ENCODE assay signal across 25 mouse cellular contexts in the genomic region with DNA sequence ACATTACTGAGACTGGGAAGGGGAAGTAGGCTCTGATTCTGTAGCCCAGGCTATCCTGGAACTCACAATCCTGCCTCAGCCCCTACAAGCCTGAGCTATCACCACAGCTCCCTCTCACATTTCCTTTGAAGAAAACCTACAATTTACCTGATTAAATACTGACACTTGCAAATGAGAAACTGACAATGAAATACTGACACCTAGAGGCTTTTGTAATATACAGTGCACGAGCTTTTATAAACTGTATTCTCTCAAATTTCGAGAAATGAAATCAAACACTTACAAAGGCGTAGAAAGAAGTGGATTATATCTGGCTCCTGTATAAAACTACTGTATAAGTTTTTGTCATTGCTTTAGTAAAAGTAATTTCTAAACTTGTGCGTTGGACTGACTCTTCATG. TPM values are rescaled to one million over a fixed set of nuclear protein-coding genes. Genes with fewer than 3 reads are reported as not detected.
DNase-seq lines count a peak whose midpoint lies in the region; ATAC-seq and TF ChIP-seq lines count a peak whose summit lies in the region.
"Had no signal": no experiment of that assay in that cellular context is flagged by ENCODE, and none has a peak within 500 bp of the region (broad histone marks: within the 10 kb centered on the region; RNA-seq: fewer than 3 reads in every experiment).

No protein-coding gene starts in this region.

- no peaks in the 10 kb centered on the region for H3K79me2 ChIP-seq in MEL (ENCODE audit: control insufficient read depth, insufficient read depth, low read length, poor library complexity)

- no peaks in the 10 kb centered on the region for H3K27me3 ChIP-seq in hindbrain, postnatal 0 days (ENCODE audit: insufficient read depth, low read length)
- no peaks in the 10 kb centered on the region for H3K27me3 ChIP-seq in hindbrain, embryonic 10.5 days (ENCODE audit: insufficient read depth, poor library complexity, severe bottlenecking)
- no peaks in the 10 kb centered on the region for H3K27me3 ChIP-seq in MEL (ENCODE audit: control insufficient read depth in 1 of 2, insufficient read depth in 2 of 2, low read length in 2 of 2)
- H3K27me3 ChIP-seq: embryonic facial prominence, embryonic 12.5 days; limb, embryonic 13.5 days; liver, embryonic 13.5 days; midbrain, embryonic 12.5 days; neural tube, embryonic 12.5 days had no signal

- TF ChIP-seq POLR2A in MEL (IDR thresholded peaks at IDR 0.05; ENCODE audit: control insufficient read depth in 1 of 2, insufficient read depth in 1 of 2, low read depth in 1 of 2, low read length in 2 of 2, poor library complexity in 1 of 2) = no peak

- no peaks in the 10 kb centered on the region for H3K4me1 ChIP-seq in hindbrain, postnatal 0 days (ENCODE audit: insufficient read depth, low read length)
- no peaks in the 10 kb centered on the region for H3K4me1 ChIP-seq in hindbrain, embryonic 10.5 days (replicated peaks)
- no peaks in the 10 kb centered on the region; a peak in 1 of 4 replicates for H3K4me1 ChIP-seq in MEL (ENCODE audit: control insufficient read depth in 1 of 2, insufficient read depth in 2 of 2, low read length in 2 of 2)
- H3K4me1 ChIP-seq: embryonic facial prominence, embryonic 12.5 days; limb, embryonic 13.5 days; liver, embryonic 13.5 days; midbrain, embryonic 12.5 days; neural tube, embryonic 12.5 days had no signal

- peak; percentile 4 for TF ChIP-seq RAD21 in MEL (IDR thresholded peaks at IDR 0.05; ENCODE audit: low read depth, low read length)

- no peaks in the 10 kb centered on the region for H3K9me3 ChIP-seq in hindbrain, postnatal 0 days (ENCODE audit: low read length)
- H3K9me3 ChIP-seq in hindbrain, embryonic 10.5 days = no peaks in the 10 kb centered on the region
- H3K9me3 ChIP-seq in MEL (replicated peaks; ENCODE audit: insufficient read depth, low read length) = no peaks in the 10 kb centered on the region
- H3K9me3 ChIP-seq: embryonic facial prominence, embryonic 12.5 days; limb, embryonic 13.5 days; liver, embryonic 13.5 days; midbrain, embryonic 12.5 days; neural tube, embryonic 12.5 days had no signal

- no peak overlapping the region for H3K9ac ChIP-seq in hindbrain, postnatal 0 days (replicated peaks; ENCODE audit: low read length)
- H3K9ac ChIP-seq in MEL (ENCODE audit: control insufficient read depth, low read depth, low read length, poor library complexity, severe bottlenecking) = no peak overlapping the region
- H3K9ac ChIP-seq: embryonic facial prominence, embryonic 12.5 days; hindbrain, embryonic 14.5 days; limb, embryonic 13.5 days; liver, embryonic 13.5 days; midbrain, embryonic 12.5 days; neural tube, embryonic 12.5 days had no signal

- no peak for TF ChIP-seq EP300 in MEL (IDR thresholded peaks at IDR 0.05; ENCODE audit: low read depth in 1 of 2, low read length in 2 of 2)

- whole genome bisulfite sequencing in hindbrain, postnatal 0 days = 84% methylated on average over 4 of the region's 4 CpGs
- WGBS in hindbrain, embryonic 10.5 days = 93% methylated on average over 4 of the region's 4 CpGs

- peaks cover 36% of the 10 kb centered on the region for H3K36me3 ChIP-seq in hindbrain, postnatal 0 days (ENCODE audit: insufficient read depth, low read length)
- H3K36me3 ChIP-seq in hindbrain, embryonic 10.5 days = peaks cover 54% of the 10 kb centered on the region
- peaks cover 0 to 15% of the 10 kb centered on the region in 2 experiments; a peak in 3 of 4 replicates for H3K36me3 ChIP-seq in MEL (ENCODE audit: control insufficient read depth in 1 of 2, insufficient read depth in 2 of 2, low read length in 2 of 2)

- no peak overlapping the region for H3K27ac ChIP-seq in hindbrain, postnatal 0 days
- no peak overlapping the region for H3K27ac ChIP-seq in hindbrain, embryonic 10.5 days
- no peak overlapping the region for H3K27ac ChIP-seq in MEL (ENCODE audit: control insufficient read depth, low read depth, low read length)
- H3K27ac ChIP-seq: embryonic facial prominence, embryonic 12.5 days; hindbrain, embryonic 14.5 days; limb, embryonic 13.5 days; liver, embryonic 13.5 days; midbrain, embryonic 12.5 days; neural tube, embryonic 12.5 days had no signal

- ATAC-seq in frontal cortex, adult (ENCODE audit: low TSS enrichment) = 0 out of 2 replicates have a peak, but pooled peaks have one; percentile 17
- ATAC-seq in hindbrain, postnatal 0 days = no peak

- no peak for DNase-seq in frontal cortex, postnatal 10 days (ENCODE audit: low spot score in 2 of 2)
- no peak for DNase-seq in hindbrain, postnatal 0 days (ENCODE audit: low spot score)
- no peak for DNase-seq in hindbrain, embryonic 10.5 days (ENCODE audit: low spot score)
- peak; percentile 15 for DNase-seq in 3T3-L1 (ENCODE audit: low read depth, low spot score)
- no peak for DNase-seq in MEL (ENCODE audit: low read depth, low spot score)
- no peak for DNase-seq in right cerebral cortex, postnatal 10 days (ENCODE audit: low spot score in 2 of 2)
- no peak for DNase-seq in cerebellum, adult 9-10 months
- DNase-seq: adrenal gland, postnatal 36 days; cerebellum, adult 11 months; gastrocnemius, postnatal 36 days; heart, postnatal 14 days; kidney, adult 2 months; kidney, postnatal 10 days; layer of hippocampus, postnatal 36 days; liver, embryonic 13.5 days; lung, adult 2 months; lung, postnatal 14 days; retina, postnatal 1 day had no signal

- peak; percentile 25; the same call in 1 of the 2 replicates for TF ChIP-seq CTCF in hindbrain, postnatal 0 days (IDR thresholded peaks at IDR 0.05; ENCODE audit: low read depth)
- peak in 1 of 3 experiments; percentile 15; a peak in 1 of 6 replicates for TF ChIP-seq CTCF in MEL (IDR thresholded peaks at IDR 0.05 in 2 of 3, conservative IDR thresholded peaks at IDR 0.05 in 1 of 3; ENCODE audit: control insufficient read depth in 1 of 3, insufficient read depth in 1 of 3, low read depth in 2 of 3, low read length in 3 of 3, poor library complexity in 1 of 3, severe bottlenecking in 1 of 3)

- no peak overlapping the region for H3K4me3 ChIP-seq in hindbrain, postnatal 0 days (ENCODE audit: low read length)
- H3K4me3 ChIP-seq in hindbrain, embryonic 10.5 days = no peak overlapping the region
- H3K4me3 ChIP-seq in MEL (ENCODE audit: control insufficient read depth in 1 of 2, insufficient read depth in 1 of 2, low read depth in 2 of 2, low read length in 2 of 2) = no peak overlapping the region
- H3K4me3 ChIP-seq: embryonic facial prominence, embryonic 12.5 days; limb, embryonic 13.5 days; liver, embryonic 13.5 days; midbrain, embryonic 12.5 days; neural tube, embryonic 12.5 days had no signal

- H3K4me2 ChIP-seq in hindbrain, postnatal 0 days (ENCODE audit: low read depth, low read length) = no peak overlapping the region
- H3K4me2 ChIP-seq: embryonic facial prominence, embryonic 12.5 days; heart, embryonic 11.5 days; hindbrain, embryonic 14.5 days; limb, embryonic 13.5 days; liver, embryonic 13.5 days; midbrain, embryonic 12.5 days; neural tube, embryonic 12.5 days had no signal

TF ChIP-seq in MEL, 35 proteins besides CTCF, POLR2A, EP300 and RAD21:
- TF ChIP-seq TAL1 (IDR thresholded peaks at IDR 0.05; ENCODE audit: low read length) (no peak), KAT2A (conservative IDR thresholded peaks at IDR 0.05; ENCODE audit: low read depth, low read length) (no peak), ZMIZ1 (IDR thresholded peaks at IDR 0.05; ENCODE audit: low read depth, low read length) (no peak), USF2 (IDR thresholded peaks at IDR 0.05; ENCODE audit: borderline replicate concordance in 1 of 2, insufficient read depth in 1 of 2, low read depth in 1 of 2, low read length in 2 of 2) (no peak), MAX (IDR thresholded peaks at IDR 0.05; ENCODE audit: low read length) (no peak), MEF2A (IDR thresholded peaks at IDR 0.05; ENCODE audit: extremely low read depth, insufficient replicate concordance, low read depth, low read length, poor library complexity, severe bottlenecking) (no peak), ZNF384 (IDR thresholded peaks at IDR 0.05; ENCODE audit: low read depth, low read length) (no peak), POLR2AphosphoS5 (IDR thresholded peaks at IDR 0.05; ENCODE audit: borderline replicate concordance, low read depth, low read length) (no peak), MAZ (IDR thresholded peaks at IDR 0.05; ENCODE audit: low read depth, low read length) (no peak), ELF1 (IDR thresholded peaks at IDR 0.05; ENCODE audit: low read depth, low read length) (no peak), CHD1 (IDR thresholded peaks at IDR 0.05; ENCODE audit: low read depth, low read length) (no peak), NRF1 (IDR thresholded peaks at IDR 0.05; ENCODE audit: insufficient read depth, low read depth, low read length, poor library complexity, severe bottlenecking) (no peak)

RNA-seq across cellular contexts. Expression of a gene that starts 27.5 kb away (rescaled TPM):
- 25.1 and 29.1 TPM in 2 replicates for total RNA-seq in hindbrain, postnatal 0 days (2014; rRNA removed)
- polyA plus RNA-seq in hindbrain, postnatal 0 days (2015; fragmentation: Nextera tagmentation; extraction: Ambion mirVana) = 38.5 and 40.5 TPM in 2 replicates
- polyA plus RNA-seq in hindbrain, embryonic 10.5 days (2016; fragmentation: Nextera tagmentation; extraction: Ambion mirVana) = 46.1 and 56.8 TPM in 2 replicates
- 32.6 and 41.1 TPM in 2 replicates for total RNA-seq in MEL (2012; rRNA removed)
- 10 to 100 TPM; 76.8 to 87.5 TPM for polyA plus RNA-seq in MEL (2012; ENCODE audit: insufficient read depth in 1 of 2, insufficient read length in 2 of 2, low read depth in 1 of 2, low replicate concordance in 2 of 2, missing spikeins in 1 of 2)
